Mouse (Mus musculus) kidney, adult 2 months (tissue): ENCODE data around the gene Ogfrl1. TPM values are rescaled to one million over a fixed set of nuclear protein-coding genes. Genes with fewer than 3 reads are reported as not detected.
A peak's percentile ranks its signal among the peaks of the same experiment; 100 is the strongest.

Experiments
- DNase-seq: peaks from one replicate; pipeline ENCODE4 v3.0.0; 2021
- H3K27ac ChIP-seq: fragments of 200-500 bp; 2 replicates; pipeline ENCODE4 v1.5.1; 2012; ENCODE audit warnings: low read depth, low read length, control low read depth, inconsistent platforms; ENCODE audit not compliant: insufficient read depth
- H3K27me3 ChIP-seq: fragments of 200-500 bp; replicated peaks from 2 replicates; pipeline ENCODE4 v1.6.1; 2012; ENCODE audit warnings: mild to moderate bottlenecking, moderate library complexity, low read length, inconsistent platforms; ENCODE audit not compliant: control insufficient read depth, insufficient read depth
- H3K36me3 ChIP-seq: fragments of 200-500 bp; 2 replicates; pipeline ENCODE4 v1.6.1; 2012; ENCODE audit warnings: mild to moderate bottlenecking, moderate library complexity, low read length, inconsistent platforms; ENCODE audit not compliant: control insufficient read depth, insufficient read depth
- H3K4me1 ChIP-seq: fragments of 200-500 bp; 2 replicates; pipeline ENCODE4 v1.6.1; 2011; ENCODE audit warnings: low read length; ENCODE audit not compliant: control insufficient read depth, insufficient read depth
- H3K4me3 ChIP-seq: fragments of 200-500 bp; 2 replicates; pipeline ENCODE4 v1.5.1; 2011; ENCODE audit warnings: mild to moderate bottlenecking, low read depth, low read length, control low read depth; ENCODE audit not compliant: insufficient read depth
- CTCF ChIP-seq: fragments of 200-500 bp; conservative IDR thresholded peaks from 2 replicates; pipeline ENCODE4 v1.5.1; 2011; ENCODE audit warnings: low read depth, mild to moderate bottlenecking, control low read depth, low read length, moderate library complexity, mixed read lengths; ENCODE audit not compliant: insufficient read depth, insufficient read length
- POLR2A ChIP-seq: fragments of 200-500 bp; IDR thresholded peaks from one replicate; pipeline ENCODE4 v1.6.1; 2011; ENCODE audit warnings: low read depth, low read length, control low read depth
- WGBS: fragments of 180-500 bp; shearing (Covaris S2); methylation state at CpG from one replicate; pipeline ENCODE4 v1.1.7; 2018; 5-methylcytosine and 5-hydroxymethylcytosine counted together
- polyA plus RNA-seq: library from polyadenylated mRNA; depleted of rRNA; stranded (reverse); fragments of >200 nt; gene quantifications from 2 replicates; pipeline ENCODE4 v1.2.3, GENCODE M21; 2012

Gene Ogfrl1
- polyA plus RNA-seq, 1 experiment: 5.0 TPM

GRCm38 (mm10) chr1:23382461-23382805 is 15.1 kb downstream of the Ogfrl1 start:
- no peak overlapping the region for H3K27ac ChIP-seq
- DNase-seq: no peak
- peak overlapping the region; percentile 67 for H3K4me3 ChIP-seq

GRCm38 (mm10) chr1:23382037-23382436 is 15.5 kb downstream of the Ogfrl1 start:
- H3K4me1 ChIP-seq: no peaks in the 10 kb centered on the region
- 24% methylated on average over 9 of the region's 9 CpGs for WGBS
- no peak for DNase-seq
- H3K27me3 ChIP-seq: no peaks in the 10 kb centered on the region
- no peaks in the 10 kb centered on the region for H3K36me3 ChIP-seq
- H3K4me3 ChIP-seq: peak overlapping the region; percentile 11; the same call in 1 of the 2 replicates
- TF ChIP-seq CTCF (no peak), POLR2A (no peak)
- no peak overlapping the region for H3K27ac ChIP-seq

More at GRCm38 (mm10) chr1:23382461-23382805, 15.1 kb downstream of the Ogfrl1 start:
- WGBS: 2% methylated on average over 21 of the region's 21 CpGs
- TF ChIP-seq CTCF (no peak), POLR2A (no peak)
- no peaks in the 10 kb centered on the region for H3K36me3 ChIP-seq
- H3K4me1 ChIP-seq: no peaks in the 10 kb centered on the region
- no peaks in the 10 kb centered on the region for H3K27me3 ChIP-seq

- no peaks in the 10 kb centered on the region for H3K4me1 ChIP-seq
- peak; percentile 43 for DNase-seq
- H3K27me3 ChIP-seq: no peaks in the 10 kb centered on the region
- H3K36me3 ChIP-seq: no peaks in the 10 kb centered on the region
- no peak overlapping the region for H3K27ac ChIP-seq
- WGBS: 51% methylated on average over 17 of the region's 17 CpGs
- H3K4me3 ChIP-seq: no peak overlapping the region
- TF ChIP-seq POLR2A (no peak), CTCF (no peak)
Measured at GRCm38 (mm10) chr1:23379911-23380740, 17.4 kb downstream of the Ogfrl1 start.

GRCm38 (mm10) chr1:23379321-23379720 is 18.3 kb downstream of the Ogfrl1 start:
- Histone ChIP-seq H3K36me3 (no peaks in the 10 kb centered on the region), H3K27ac (no peak overlapping the region), H3K27me3 (no peaks in the 10 kb centered on the region), H3K4me1 (no peaks in the 10 kb centered on the region), H3K4me3 (no peak overlapping the region)
- DNase-seq: no peak
- TF ChIP-seq POLR2A (no peak), CTCF (no peak)
- WGBS: 59% methylated on average over 6 of the region's 6 CpGs

- TF ChIP-seq POLR2A: no peak
- no peak for TF ChIP-seq CTCF
- Histone ChIP-seq H3K4me3 (no peak overlapping the region), H3K4me1 (no peaks in the 10 kb centered on the region), H3K36me3 (no peaks in the 10 kb centered on the region), H3K27ac (no peak overlapping the region), H3K27me3 (no peaks in the 10 kb centered on the region)
- 88% methylated on average over 13 of the region's 13 CpGs for WGBS
- no peak for DNase-seq
Measured at GRCm38 (mm10) chr1:23377572-23377971, 20.0 kb downstream of the Ogfrl1 start.

- 88% methylated on average over 4 of the region's 4 CpGs for WGBS
Measured at GRCm38 (mm10) chr1:23374156-23374555, 23.4 kb downstream of the Ogfrl1 start.

GRCm38 (mm10) chr1:23365614-23366013 is 32.0 kb downstream of the Ogfrl1 start:
- WGBS: 100% methylated on average over 2 of the region's 2 CpGs
- DNase-seq: no peak
- no peaks in the 10 kb centered on the region for H3K27me3 ChIP-seq
- no peaks in the 10 kb centered on the region for H3K36me3 ChIP-seq
- no peak overlapping the region for H3K27ac ChIP-seq
- H3K4me1 ChIP-seq: no peaks in the 10 kb centered on the region
- TF ChIP-seq CTCF: no peak
- TF ChIP-seq POLR2A: no peak
- no peak overlapping the region for H3K4me3 ChIP-seq

More at GRCm38 (mm10) chr1:23374156-23374555, 23.4 kb downstream of the Ogfrl1 start:
- no peak overlapping the region for H3K27ac ChIP-seq
- no peak for TF ChIP-seq CTCF
- no peak for TF ChIP-seq POLR2A
- no peak for DNase-seq
- no peak overlapping the region for H3K4me3 ChIP-seq
- H3K4me1 ChIP-seq: no peaks in the 10 kb centered on the region
- H3K27me3 ChIP-seq: no peaks in the 10 kb centered on the region
- no peaks in the 10 kb centered on the region for H3K36me3 ChIP-seq
